Mouse (Mus musculus): ENCODE measurements at regions not wholly inside any gene's neighbourhood (a gene's known extent, or its start where the extent isn't known, plus 50 kb on each side); places are given as distances from the start of the nearest gene placed in this dataset.
"Not testable (repeated sequence)": the region's sequence is repeated elsewhere in the genome, so short reads cannot be mapped to it uniquely, and the experiment has no call there.

GRCm38 (mm10) chr17:91274378-91274777, 181.5 kb upstream of the Nrxn1 start:
- no peak overlapping the region for H3K27ac ChIP-seq (ENCODE audit: low read length)
- no peak overlapping the region for H3K4me3 ChIP-seq (ENCODE audit: low read length)
- H3K9me3 ChIP-seq (replicated peaks; ENCODE audit: control insufficient read depth, low read length): 0 out of 2 replicates have a peak, but pooled peaks cover 2% of the 10 kb centered on the region
- H3K4me1 ChIP-seq (ENCODE audit: control insufficient read depth, insufficient read depth, low read length): no peaks in the 10 kb centered on the region
- ATAC-seq (replicated peaks; ENCODE audit: extremely low read depth, insufficient read depth, low FRiP score): no peak
- no peak overlapping the region for H3K4me2 ChIP-seq (ENCODE audit: low read depth, low read length)
- no peak overlapping the region for H3K9ac ChIP-seq (ENCODE audit: low read length)
- H3K36me3 ChIP-seq (ENCODE audit: control insufficient read depth, insufficient read depth): no peaks in the 10 kb centered on the region
- no peaks in the 10 kb centered on the region for H3K27me3 ChIP-seq (ENCODE audit: control insufficient read depth, insufficient read depth, low read length)
- 83% methylated on average over 1 of the region's 1 CpGs for WGBS

- Histone ChIP-seq H3K9ac (ENCODE audit: low read length) (no peak overlapping the region), H3K27me3 (ENCODE audit: control insufficient read depth, insufficient read depth, low read length) (no peaks in the 10 kb centered on the region), H3K27ac (ENCODE audit: low read length) (no peak overlapping the region), H3K4me2 (ENCODE audit: low read depth, low read length) (no peak overlapping the region), H3K4me1 (ENCODE audit: control insufficient read depth, insufficient read depth, low read length) (no peaks in the 10 kb centered on the region), H3K36me3 (ENCODE audit: control insufficient read depth, insufficient read depth) (no peaks in the 10 kb centered on the region), H3K4me3 (ENCODE audit: low read length) (no peak overlapping the region), H3K9me3 (replicated peaks; ENCODE audit: control insufficient read depth, low read length) (no peaks in the 10 kb centered on the region)
- WGBS: 78% methylated on average over 2 of the region's 2 CpGs
- no peak for ATAC-seq (replicated peaks; ENCODE audit: extremely low read depth, insufficient read depth, low FRiP score)
Measured at GRCm38 (mm10) chr17:91238719-91239118, 145.8 kb upstream of the Nrxn1 start.

- not testable (repeated sequence) for ATAC-seq (replicated peaks; ENCODE audit: extremely low read depth, insufficient read depth, low FRiP score); H3K9ac ChIP-seq (ENCODE audit: low read length); H3K27ac ChIP-seq (ENCODE audit: low read length); H3K27me3 ChIP-seq (ENCODE audit: control insufficient read depth, insufficient read depth, low read length); H3K4me2 ChIP-seq (ENCODE audit: low read depth, low read length); H3K36me3 ChIP-seq (ENCODE audit: control insufficient read depth, insufficient read depth); H3K4me3 ChIP-seq (ENCODE audit: low read length); H3K9me3 ChIP-seq (replicated peaks; ENCODE audit: control insufficient read depth, low read length); H3K4me1 ChIP-seq (ENCODE audit: control insufficient read depth, insufficient read depth, low read length)
- 93% methylated on average over 14 of the region's 14 CpGs for WGBS
Measured at GRCm38 (mm10) chr17:91236653-91237052, 143.8 kb upstream of the Nrxn1 start.

- H3K9me3 ChIP-seq (replicated peaks; ENCODE audit: control insufficient read depth, low read length): no peaks in the 10 kb centered on the region
- ATAC-seq (replicated peaks; ENCODE audit: extremely low read depth, insufficient read depth, low FRiP score): no peak
- 70% methylated on average over 5 of the region's 5 CpGs for WGBS
Measured at GRCm38 (mm10) chr17:91226378-91226777, 133.5 kb upstream of the Nrxn1 start.

GRCm38 (mm10) chr17:91225916-91226315, 133.0 kb upstream of the Nrxn1 start:
- no peak overlapping the region for H3K27ac ChIP-seq (ENCODE audit: low read length)
- H3K9me3 ChIP-seq (replicated peaks; ENCODE audit: control insufficient read depth, low read length): no peaks in the 10 kb centered on the region
- H3K4me1 ChIP-seq (ENCODE audit: control insufficient read depth, insufficient read depth, low read length): no peaks in the 10 kb centered on the region
- no peaks in the 10 kb centered on the region for H3K36me3 ChIP-seq (ENCODE audit: control insufficient read depth, insufficient read depth)
- H3K9ac ChIP-seq (ENCODE audit: low read length): no peak overlapping the region
- ATAC-seq (replicated peaks; ENCODE audit: extremely low read depth, insufficient read depth, low FRiP score): no peak
- no peaks in the 10 kb centered on the region for H3K27me3 ChIP-seq (ENCODE audit: control insufficient read depth, insufficient read depth, low read length)
- H3K4me3 ChIP-seq (ENCODE audit: low read length): no peak overlapping the region
- 76% methylated on average over 4 of the region's 4 CpGs for WGBS
- H3K4me2 ChIP-seq (ENCODE audit: low read depth, low read length): no peak overlapping the region

More at GRCm38 (mm10) chr17:91226378-91226777, 133.5 kb upstream of the Nrxn1 start:
- H3K36me3 ChIP-seq (ENCODE audit: control insufficient read depth, insufficient read depth): no peaks in the 10 kb centered on the region
- H3K4me2 ChIP-seq (ENCODE audit: low read depth, low read length): no peak overlapping the region
- no peak overlapping the region for H3K4me3 ChIP-seq (ENCODE audit: low read length)
- no peaks in the 10 kb centered on the region for H3K4me1 ChIP-seq (ENCODE audit: control insufficient read depth, insufficient read depth, low read length)
- H3K27me3 ChIP-seq (ENCODE audit: control insufficient read depth, insufficient read depth, low read length): no peaks in the 10 kb centered on the region
- no peak overlapping the region for H3K27ac ChIP-seq (ENCODE audit: low read length)
- H3K9ac ChIP-seq (ENCODE audit: low read length): no peak overlapping the region

- H3K4me1 ChIP-seq (ENCODE audit: control insufficient read depth, insufficient read depth, low read length): no peaks in the 10 kb centered on the region
- no peak overlapping the region for H3K4me3 ChIP-seq (ENCODE audit: low read length)
- H3K4me2 ChIP-seq (ENCODE audit: low read depth, low read length): no peak overlapping the region
- no peak overlapping the region for H3K9ac ChIP-seq (ENCODE audit: low read length)
- H3K36me3 ChIP-seq (ENCODE audit: control insufficient read depth, insufficient read depth): no peaks in the 10 kb centered on the region
- no peak overlapping the region for H3K27ac ChIP-seq (ENCODE audit: low read length)
- no peaks in the 10 kb centered on the region for H3K9me3 ChIP-seq (replicated peaks; ENCODE audit: control insufficient read depth, low read length)
- H3K27me3 ChIP-seq (ENCODE audit: control insufficient read depth, insufficient read depth, low read length): no peaks in the 10 kb centered on the region
- ATAC-seq (replicated peaks; ENCODE audit: extremely low read depth, insufficient read depth, low FRiP score): no peak
Measured at GRCm38 (mm10) chr17:91216429-91216828, 123.6 kb upstream of the Nrxn1 start.

- no peak for ATAC-seq (replicated peaks; ENCODE audit: extremely low read depth, insufficient read depth, low FRiP score)
- Histone ChIP-seq H3K27ac (ENCODE audit: low read length) (no peak overlapping the region), H3K4me3 (ENCODE audit: low read length) (no peak overlapping the region), H3K27me3 (ENCODE audit: control insufficient read depth, insufficient read depth, low read length) (no peaks in the 10 kb centered on the region), H3K4me1 (ENCODE audit: control insufficient read depth, insufficient read depth, low read length) (no peaks in the 10 kb centered on the region), H3K4me2 (ENCODE audit: low read depth, low read length) (no peak overlapping the region), H3K9ac (ENCODE audit: low read length) (no peak overlapping the region), H3K36me3 (ENCODE audit: control insufficient read depth, insufficient read depth) (no peaks in the 10 kb centered on the region), H3K9me3 (replicated peaks; ENCODE audit: control insufficient read depth, low read length) (no peaks in the 10 kb centered on the region)
- 85% methylated on average over 4 of the region's 4 CpGs for WGBS
Measured at GRCm38 (mm10) chr17:91182574-91182973, 89.7 kb upstream of the Nrxn1 start.

GRCm38 (mm10) chr17:91161834-91162233, 69.0 kb upstream of the Nrxn1 start:
- Histone ChIP-seq H3K4me2 (ENCODE audit: low read depth, low read length) (no peak overlapping the region), H3K36me3 (ENCODE audit: control insufficient read depth, insufficient read depth) (no peaks in the 10 kb centered on the region), H3K27ac (ENCODE audit: low read length) (no peak overlapping the region), H3K4me1 (ENCODE audit: control insufficient read depth, insufficient read depth, low read length) (no peaks in the 10 kb centered on the region), H3K9ac (ENCODE audit: low read length) (no peak overlapping the region), H3K9me3 (replicated peaks; ENCODE audit: control insufficient read depth, low read length) (no peaks in the 10 kb centered on the region), H3K27me3 (ENCODE audit: control insufficient read depth, insufficient read depth, low read length) (no peaks in the 10 kb centered on the region), H3K4me3 (ENCODE audit: low read length) (no peak overlapping the region)
- WGBS: 91% methylated on average over 2 of the region's 2 CpGs
- ATAC-seq (replicated peaks; ENCODE audit: extremely low read depth, insufficient read depth, low FRiP score): no peak

All from heart, embryonic 16.5 days (tissue).